Mouse (Mus musculus) right cerebral cortex, adult 2 months (tissue): ENCODE data around the gene Phf21a.
A peak's percentile ranks its signal among the peaks of the same experiment; 100 is the strongest.

Experiments used
- DNase-seq, 2 experiments: peaks; one replicate each; pipeline ENCODE4 v3.0.0; 2021 to 2022; ENCODE audit warnings: low spot score in 2 of 2

The Phf21a gene

DNA sequence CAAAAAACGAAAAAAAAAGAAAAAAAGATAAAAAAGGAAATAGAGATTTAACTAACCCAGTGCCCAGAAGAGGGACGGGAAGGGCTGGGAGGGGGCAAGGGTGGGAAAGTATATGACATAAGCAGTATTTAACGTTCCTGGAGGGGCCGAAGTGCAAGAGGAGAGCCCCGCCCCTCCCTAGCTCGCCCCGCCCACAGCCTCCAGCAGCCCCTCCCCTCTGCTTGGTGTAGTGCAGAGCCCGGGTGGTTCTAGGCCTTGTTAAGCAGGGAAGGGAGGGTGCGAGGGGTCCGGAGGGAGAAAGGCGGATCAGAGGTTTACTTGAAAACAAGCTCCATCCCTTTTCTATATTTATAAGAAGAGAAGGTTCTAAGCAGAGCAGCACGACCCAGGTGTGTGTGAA lies 268.0 kb downstream of the Phf21a start:
- no peak for DNase-seq

DNA sequence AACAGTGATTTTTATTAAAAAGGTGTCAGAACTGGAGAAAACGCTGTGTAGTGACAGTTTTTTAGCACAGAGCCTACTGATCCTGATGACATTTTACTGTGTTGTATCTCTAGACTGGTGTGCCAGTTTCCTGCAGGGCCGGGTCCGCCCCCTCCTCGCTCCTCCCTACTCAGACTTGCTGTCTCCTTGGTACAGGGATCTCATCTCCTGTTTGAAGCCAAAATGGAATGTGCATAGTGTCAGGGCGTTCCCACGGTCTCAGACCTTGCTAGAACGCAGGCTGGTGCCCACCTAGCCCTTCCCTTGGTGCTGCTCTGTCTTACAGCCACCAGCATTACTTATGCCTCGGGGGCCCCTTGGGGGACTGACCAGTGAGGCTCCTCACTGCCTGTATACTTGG lies 268.9 kb downstream of the Phf21a start:
- peak in 1 of 2 experiments; percentile 13 for DNase-seq

DNA sequence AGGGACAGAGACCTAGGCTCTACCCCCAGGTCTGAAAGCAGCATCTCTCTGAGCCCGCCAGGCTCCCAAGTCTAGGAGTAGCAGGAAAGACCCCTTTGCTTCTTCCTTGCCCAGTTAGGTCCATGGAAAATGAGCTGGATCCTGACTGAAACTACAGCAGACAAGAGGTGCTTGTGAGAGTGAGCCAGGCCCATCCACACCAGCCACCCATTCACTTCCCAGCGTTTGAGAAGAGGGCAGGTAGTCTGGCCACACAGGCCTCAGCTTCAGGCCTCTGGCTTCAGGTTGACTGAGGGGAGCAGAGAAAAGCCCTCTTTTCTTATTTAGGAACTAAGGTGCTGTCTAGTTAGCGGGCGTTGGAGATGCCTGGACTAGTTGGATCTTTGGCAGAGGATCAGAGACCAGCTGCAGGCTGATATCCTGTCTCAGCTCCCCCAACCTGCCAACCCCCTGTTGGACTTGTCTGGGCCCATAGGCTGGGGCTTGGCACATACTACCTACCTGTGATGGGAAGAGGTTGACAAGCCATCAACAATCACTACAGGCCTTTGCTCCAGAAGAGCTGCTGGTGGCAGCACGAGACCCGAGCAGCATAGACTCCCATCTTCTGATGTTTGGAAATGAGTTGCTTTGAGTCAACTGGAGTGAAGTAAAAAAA lies 269.8 kb downstream of the Phf21a start:
- no peak for DNase-seq

DNA sequence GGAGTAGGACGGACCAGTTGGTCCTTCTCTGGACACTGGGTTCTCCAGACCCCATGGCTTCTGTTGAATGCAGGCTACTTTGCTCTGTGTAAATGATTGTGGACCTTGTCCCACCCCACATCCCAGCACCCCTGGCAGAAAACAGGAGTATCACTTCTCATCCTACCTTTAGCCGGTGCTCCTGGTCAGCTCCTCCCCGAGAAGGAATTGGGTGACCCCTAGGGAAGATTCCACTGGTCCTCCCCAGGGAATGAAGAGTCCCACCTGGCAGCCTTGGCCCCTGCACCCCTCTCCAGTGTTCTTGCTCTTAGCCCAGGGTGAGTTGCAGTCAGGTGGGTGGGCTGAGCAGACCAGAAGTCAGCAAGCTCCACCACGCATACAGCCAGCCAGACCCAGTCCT lies 271.2 kb downstream of the Phf21a start:
- no peak for DNase-seq

DNA sequence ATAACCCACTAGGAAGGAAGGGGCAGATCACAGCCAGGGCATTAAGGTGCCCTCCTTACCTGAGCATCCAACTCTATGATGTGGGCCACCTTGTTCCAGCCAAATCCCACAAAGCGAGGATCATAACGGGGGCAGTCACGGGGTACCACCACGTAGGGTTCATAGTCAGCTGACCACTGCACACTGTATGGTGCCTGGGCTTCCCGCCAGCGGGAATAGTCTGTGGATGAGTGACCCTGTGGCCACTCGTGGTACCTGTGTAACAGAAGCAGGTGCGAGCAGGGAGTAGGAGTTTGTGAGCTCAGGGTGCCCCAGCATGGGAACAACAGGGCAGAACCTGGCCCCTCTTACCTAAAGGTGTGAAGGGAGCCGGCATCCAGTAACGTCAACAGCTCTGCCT lies 272.7 kb downstream of the Phf21a start:
- no peak for DNase-seq

DNA sequence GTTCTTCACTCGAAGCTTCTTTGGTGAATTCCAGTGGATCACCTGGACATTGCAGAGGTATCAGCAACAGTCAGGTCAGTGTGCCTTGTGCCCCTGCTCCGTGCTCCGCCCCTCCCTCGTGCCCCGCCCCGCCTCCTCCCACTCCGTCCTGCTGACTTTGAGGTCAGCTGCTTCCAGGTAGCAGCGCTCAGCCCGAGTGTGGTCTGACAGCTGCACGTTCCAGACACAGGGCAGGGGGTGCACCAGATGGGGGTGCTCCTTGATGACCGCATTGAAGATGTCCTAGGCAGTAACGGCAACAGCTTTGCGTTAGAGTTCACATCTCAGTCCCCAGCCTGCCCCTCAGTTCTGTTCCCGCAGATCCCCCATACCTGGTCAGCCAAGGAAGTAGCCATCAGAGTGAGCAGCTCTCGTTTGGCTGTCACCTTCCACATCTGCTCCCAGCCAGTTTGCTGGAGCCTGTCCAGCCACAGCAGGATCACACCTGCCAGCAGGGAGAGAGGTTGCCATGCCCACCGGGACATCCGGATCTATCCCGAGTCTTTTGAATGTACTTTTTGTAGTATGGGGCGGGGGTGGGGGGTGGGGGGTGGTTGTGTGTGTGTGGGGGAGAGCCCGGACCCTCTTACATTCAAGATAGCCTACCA lies 274.6 kb downstream of the Phf21a start:
- DNase-seq, result no peak

DNA sequence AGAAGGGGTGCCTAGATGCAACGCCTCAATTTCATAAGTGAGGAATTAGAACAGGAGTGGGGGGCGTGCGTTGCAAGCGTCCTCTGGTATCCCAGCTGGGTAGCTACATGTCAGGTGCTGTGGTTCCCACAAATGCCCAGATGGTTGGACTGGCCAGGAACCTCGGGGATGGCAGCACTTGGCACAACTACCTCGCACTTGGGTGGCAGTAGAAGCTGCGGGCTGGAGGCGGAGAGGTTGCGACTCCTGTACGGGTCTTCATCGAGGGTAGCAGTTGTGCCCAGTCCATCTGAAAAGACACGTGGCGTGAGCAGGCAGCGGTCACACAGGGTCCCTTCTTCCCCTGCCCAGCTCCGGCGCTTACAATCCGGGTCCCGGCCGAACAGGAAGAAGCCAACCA lies 277.5 kb downstream of the Phf21a start:
- DNase-seq, result no peak

DNA sequence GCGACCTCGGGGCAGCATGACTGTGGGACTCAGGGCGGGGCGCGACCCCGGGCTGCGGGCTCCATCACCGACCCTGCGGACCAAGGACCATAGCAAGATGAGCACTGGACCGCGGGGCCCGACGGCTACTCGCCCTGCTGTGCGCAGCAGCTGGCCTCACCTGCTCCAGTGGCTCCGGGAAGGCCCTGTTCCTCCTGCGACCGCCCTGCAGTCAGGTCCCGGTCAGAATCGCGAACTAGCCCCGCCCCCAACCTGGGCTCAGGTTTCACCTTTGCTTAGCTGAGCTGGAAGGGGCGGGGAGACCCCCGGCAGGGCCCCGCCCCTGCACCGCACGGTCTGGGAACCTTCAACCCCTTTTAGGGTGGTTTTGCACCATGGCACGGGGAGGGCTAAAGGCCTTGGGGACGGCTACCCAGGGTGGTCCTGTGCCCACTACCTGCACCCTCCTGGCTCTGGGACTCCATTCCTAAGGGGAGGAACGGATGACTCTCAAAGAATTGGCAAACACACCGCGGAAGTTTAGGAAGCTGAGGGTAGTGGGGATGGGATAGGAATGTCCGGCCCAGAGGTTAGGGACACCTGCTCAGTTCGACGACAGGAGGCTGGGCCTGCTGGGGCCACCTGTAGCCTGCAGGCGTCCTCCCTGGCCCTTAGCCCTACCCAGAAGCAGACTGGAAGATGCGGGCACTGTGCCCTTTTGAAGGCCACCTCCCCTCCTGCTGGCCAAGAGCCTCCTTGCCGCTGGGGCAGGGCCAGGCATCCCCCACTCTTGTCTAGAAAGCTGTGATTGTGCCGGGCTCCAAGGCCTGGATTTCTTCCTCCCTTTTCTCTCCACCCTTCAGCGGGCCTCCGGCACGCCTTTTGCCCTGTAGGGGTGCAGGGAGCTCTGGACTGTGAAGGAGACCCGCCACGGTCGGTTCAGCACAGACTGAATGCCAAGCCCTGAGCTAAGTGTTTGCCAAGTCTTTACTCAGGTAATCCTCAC lies 278.2 kb downstream of the Phf21a start:
- DNase-seq, result no peak

DNA sequence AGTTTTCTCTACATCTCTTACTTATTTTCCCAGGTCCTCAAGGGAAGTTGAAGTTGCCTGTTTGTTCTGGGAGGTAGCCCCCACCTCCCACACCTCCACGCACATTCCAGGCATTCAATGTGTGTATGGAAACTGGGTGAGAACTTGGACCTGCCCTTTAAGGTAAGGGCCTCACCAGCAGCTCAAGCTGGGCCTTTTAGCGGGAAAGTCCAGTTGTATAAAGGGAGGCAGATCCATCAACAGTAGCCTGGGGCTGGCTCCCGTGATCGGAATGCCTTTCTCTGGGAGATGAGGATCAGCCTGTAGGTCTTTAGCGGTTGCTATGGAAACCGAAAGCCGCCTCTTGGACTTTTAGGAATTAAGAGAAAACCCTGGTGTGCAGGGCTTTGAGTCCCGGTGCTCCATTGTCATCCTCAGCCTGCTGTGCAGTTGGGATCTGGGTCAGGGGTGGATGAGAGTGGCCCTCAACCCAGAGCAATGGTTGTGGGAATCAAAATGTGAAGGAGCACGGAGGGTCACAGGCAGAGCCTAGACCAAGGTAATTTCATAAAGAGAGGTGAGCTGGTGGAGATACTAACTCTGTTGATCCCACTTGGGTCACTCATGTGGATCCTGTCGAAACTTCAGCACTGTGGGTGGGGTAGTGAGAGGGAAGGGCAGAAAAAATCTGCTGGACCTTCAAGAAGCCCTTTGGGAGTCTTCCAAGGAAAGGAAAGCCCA lies 279.2 kb downstream of the Phf21a start:
- DNase-seq, result no peak

DNA sequence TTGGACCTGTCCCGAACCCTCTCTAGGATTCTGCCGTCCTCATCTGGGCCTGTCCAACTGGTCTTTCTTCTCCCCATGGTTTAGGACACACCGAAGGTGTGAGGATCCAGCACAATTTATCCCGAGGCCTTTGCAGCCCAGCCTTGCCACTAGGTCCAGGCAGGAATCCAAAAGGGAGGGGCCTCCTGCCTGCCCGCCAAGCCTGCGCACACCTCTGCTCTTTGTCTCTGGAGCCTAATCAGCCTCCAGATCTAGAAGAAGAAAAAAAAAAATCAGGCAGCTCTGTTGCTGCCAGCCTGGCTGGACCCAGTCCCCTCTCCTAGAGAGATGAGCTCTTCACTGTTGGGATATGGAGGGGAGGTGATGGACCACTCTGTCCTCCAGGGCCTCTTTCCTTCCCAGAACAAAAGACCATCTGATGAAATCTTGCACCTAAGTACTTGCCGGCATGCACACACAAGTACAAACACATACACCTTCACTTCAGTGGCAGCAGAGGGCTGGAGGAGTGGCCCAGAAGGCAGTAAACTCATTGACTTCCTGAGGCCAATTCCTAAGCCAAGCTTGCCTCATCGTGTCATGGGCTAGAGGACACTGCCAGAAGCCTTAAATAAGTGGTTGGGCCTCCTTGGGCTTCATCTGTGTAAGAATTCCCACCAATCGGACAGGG lies 280.0 kb downstream of the Phf21a start:
- no peak for DNase-seq

DNA sequence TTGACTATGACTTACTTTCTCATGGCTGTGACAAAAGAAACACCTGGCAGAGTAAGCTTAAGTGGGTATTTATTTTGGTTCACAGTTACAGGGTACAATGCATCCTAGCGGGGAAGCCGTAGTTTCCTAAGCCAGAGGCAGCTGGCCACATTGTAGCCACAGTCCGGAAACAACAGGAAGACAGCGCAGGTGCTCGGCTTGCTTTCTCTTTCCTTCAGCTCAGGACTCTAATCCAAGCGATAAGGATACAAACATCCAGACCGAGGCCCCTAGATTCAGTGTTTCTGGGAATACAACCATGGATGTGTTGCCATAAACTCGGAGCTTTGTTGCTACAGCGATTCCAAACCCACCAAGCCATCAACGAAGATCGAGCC lies 280.5 kb downstream of the Phf21a start:
- DNase-seq, result no peak

DNA sequence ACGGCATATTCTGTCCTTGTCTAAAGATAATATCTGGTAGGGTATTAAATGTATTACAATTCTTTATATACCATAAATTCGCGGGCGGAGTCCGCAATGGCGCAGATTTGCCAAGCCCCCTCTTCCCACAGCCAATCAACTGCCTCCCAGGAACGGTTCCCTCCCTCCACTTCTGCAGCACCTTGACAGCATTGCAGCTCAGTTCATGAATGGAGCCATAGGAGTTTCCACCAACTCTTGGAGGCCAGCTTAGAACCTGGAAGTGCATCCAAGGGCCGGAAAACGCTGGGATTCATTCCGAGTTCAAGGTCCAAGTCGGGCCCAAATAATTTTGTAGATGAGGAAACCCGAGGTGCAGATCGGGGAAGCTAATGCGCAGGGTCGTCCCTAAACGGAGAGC lies 281.6 kb downstream of the Phf21a start, which contains the start of the genes Pex16 and Large2:
Pex16 (plus strand) TSS at position 163 of the 400 bp plus-strand sequence.
Large2 (minus strand) TSS at position 356 of the 400 bp plus-strand sequence.
- DNase-seq, result peak; percentile 52 to 63

DNA sequence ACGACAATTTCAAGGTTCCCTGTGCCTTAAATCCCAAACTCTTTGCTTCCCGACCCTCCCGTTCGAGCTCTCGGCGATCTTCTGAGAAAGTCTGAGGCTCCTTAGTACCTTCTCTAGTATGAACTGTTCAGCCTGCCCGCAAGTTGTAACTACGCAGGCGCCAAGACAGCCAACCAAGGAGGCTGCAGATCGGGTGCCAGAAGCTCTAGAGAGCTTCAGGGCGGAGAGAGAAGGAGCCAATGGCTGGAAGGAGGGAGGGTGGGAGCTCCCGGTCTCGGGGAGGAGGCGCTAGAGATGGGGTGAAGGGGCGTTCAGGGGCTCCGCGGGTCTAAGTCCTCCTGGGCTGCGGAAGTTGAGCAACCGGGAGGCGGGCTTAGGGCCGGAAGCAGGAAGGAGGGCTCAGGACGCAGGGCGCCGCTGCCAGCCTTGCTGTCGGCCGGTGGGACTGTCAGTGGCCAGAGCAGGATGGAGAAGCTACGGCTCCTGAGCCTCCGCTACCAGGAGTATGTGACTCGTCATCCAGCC lies 282.2 kb downstream of the Phf21a start:
- peak; percentile 94 to 96 for DNase-seq

DNA sequence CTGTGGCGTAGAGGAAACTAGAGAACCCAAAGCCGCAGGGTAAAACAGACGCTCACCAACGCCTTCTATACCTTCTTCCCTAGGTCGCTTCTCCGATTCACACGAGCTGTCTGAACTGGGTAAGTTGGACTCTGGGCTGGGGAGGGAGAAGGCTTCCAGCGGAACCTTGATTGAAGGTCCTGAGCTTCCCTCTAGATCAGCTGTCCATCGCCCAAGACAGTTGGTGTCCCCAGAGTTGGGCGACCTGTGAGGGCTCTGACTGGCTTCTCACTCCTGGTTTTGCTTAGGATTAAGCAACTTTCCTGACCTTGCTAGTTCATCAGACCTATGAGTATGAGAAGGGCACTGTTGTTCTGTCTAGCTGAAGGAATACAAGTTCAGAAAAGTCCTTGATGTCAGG lies 282.9 kb downstream of the Phf21a start:
- DNase-seq, result no peak

DNA sequence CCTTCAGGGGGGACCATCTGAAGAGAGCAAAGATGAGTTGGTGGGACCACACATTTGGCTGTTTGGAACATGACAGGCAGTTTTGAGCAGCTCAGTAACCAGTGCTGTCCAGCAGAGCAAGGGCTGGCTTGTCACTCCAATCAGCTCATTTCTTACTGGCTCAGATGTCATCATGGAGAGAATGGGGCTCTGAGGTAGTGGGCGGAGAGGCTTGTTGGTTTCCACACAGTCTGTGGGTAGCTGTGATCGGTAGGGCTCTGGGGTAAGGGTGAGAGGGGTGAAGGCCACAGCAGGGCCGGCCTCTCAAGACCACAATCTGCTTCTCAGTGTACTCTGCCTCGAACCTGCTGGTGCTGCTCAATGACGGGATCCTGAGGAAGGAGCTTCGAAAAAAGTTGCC lies 283.4 kb downstream of the Phf21a start:
- no peak for DNase-seq

DNA sequence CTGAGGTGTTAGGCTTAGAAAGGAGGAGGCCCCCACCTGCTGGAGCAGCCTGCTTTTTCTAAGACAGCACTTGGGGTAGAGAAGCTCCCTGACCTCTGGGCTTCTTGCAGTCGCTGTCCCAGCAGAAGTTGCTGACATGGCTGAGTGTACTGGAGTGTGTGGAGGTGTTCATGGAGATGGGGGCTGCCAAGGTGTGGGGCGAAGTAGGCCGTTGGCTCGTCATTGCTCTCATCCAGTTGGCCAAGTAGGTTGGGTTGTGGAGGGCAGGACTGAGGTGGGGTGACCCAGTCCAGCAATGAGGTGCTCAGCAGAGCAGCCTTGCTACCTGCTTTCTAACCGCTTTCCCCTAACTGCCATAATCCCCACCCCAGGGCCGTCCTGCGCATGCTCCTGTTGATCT lies 284.4 kb downstream of the Phf21a start:
- DNase-seq, result no peak

DNA sequence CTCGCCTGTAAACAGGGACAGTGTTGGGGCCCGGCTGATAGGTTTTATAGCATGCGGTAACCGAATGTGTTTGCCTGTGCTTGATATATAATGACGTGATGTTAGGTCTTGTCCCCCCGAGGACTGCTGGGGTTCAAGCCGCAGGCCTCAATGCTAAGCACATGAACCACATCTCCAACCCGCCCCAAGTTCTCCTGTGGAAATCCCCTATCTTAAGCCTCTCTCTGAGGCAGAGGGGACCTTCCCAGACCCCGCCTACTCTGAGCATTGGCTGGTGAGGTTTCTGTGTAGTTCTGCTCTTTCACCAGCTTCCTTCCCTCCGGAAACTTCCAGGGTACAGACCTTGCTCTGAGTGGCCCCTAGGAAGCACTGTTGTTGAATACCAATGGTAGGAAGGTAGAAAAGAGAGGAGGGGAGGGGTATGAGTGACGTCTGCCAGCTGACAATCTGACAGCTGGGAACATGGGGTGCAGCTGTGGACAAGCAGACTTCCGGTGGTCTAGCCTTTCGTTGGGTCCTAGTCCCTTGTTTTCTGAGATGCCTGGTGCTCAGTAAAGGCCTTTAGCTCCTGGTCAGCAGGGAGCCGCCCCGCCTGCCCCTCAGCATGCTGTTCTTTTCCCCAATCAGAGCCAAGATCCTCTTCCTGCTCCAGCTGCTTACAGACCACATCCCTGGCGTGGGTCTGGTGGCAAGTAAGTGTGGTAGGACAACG lies 287.0 kb downstream of the Phf21a start:
- DNase-seq, result no peak

DNA sequence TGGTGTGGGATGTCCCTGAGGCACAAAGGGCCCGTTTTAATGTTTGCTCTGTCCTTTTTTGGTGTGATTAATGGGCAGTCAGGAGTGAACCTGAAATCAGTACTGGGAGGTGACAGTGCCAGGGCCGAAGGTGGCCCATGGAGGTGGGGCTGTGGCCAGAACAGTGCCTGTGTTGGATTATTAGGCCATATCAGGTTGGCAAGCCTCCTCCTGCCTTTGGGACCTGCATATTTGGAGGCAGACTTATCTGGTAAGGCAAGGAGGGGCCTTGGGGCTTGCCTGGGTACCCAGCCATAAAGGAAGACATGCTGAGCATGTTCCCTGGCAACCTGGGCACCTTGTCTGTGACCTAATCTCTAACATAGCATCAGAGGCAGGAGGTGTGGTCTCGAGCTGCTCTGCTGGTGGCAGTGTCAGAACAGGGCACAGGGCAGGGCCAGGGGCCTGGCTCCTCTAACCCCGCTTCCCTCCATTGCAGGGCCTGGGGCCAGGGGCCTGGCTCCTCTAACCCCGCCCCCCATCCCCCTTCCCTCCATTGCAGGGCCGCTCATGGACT lies 287.7 kb downstream of the Phf21a start:
- no peak for DNase-seq

DNA sequence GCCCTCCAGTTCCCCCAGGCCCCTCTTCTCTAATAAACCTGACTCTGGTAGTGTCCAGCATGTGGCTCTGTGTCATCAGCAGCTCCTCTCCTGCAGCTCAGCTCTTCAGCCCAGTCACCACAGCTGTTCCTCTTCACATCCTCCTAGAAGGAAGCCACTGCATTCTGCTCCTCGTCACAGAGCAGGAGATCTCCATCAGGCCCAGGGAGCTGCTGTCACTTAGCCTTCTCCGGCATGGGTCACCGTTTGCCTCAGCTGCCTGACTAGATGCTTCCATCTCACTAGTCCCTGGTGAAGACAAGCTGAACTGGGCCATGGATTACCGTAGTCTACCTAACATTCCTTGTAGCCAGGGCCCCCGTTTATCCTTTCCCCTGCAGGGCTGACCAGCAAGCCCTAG lies 288.2 kb downstream of the Phf21a start:
- no peak for DNase-seq
